Mouse (Mus musculus) embryonic stem cell, embryonic (primary cell): ENCODE data around the gene Cux1.

Experiments
- CTCF ChIA-PET, 4 experiments: fragments of 300-600 bp in 2 of 4; fragments of 350-600 bp in 2 of 4; sonication (Branson Sonifier 250); formaldehyde crosslinking; loops; one replicate each; lab custom pipeline; 2022; ENCODE audit warnings: inconsistent platforms in 2 of 4; lab: Charles Lee
- POLR2A ChIA-PET, 4 experiments: fragments of 300-600 bp in 2 of 4; fragments of 350-600 bp in 2 of 4; sonication (Branson Sonifier 250); formaldehyde crosslinking; loops; one replicate each; lab custom pipeline; 2022; ENCODE audit warnings: antibody characterized with exemption in 4 of 4, inconsistent platforms in 1 of 4; lab: Charles Lee

Gene Cux1

DNA sequence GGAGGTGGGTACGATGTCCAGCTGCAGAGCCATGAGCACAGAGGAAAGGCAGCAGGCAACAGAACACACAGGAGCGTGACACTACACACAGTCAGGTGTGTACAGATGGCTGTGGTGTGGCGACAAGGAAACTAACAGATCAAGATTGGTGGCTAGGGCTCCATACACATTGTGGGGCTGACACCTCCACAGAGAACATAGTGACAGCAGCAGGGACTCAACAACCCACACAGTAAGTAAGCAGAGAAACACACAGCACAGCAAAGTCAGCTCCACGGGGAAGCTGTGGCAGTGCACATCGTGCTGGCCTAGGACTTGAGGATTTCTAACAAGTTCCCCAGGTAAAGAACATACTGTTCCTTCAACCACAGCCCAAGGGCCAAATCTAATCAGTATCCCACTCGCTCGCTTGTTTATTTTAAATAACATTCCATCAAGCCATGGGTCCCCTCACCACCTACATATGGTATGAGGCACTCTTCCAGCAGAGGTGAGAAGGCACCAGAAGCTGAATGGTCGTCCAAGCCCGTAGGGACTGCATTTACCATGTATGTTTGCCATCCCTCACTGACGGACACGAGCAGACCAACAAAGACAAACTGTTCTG is 108.3 kb downstream of the Cux1 start:
- ChIA-PET CTCF (no interaction called here), POLR2A (no interaction called here)

DNA sequence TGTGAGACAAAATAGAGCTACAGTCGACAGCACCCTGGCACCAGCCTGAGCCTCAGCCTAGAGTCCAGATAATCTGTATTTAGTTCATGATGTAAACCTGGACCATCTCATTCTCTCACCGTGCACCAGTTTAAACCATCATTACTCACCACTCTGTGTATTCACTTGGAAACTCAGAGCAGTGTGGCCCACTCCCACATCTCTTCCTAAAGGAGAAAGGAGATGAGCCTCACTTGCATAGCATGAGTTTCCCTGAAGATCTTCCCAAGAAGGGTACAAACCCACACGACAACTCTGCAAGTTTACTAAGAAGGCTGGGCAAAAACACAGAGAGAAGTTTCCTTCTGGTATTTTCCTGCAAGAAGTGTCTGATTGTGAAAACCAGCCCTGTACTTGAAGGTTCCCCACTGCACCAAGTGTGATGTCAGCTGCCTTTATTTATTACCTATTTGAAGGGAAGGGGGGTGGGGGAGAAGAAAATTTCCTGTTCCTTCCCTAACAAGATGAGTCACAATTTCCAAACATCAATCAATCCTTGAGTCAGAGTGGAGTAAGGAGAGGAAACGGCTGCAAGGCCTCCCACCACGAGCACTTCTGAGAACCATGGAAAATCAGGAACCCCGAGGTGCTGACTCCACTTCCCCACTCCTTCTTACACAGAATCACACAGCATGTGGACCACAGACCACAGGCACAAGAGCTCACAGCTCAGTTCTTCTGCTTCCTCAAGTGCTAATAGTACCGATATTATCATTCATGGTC is 109.0 kb downstream of the Cux1 start:
- ChIA-PET CTCF (no interaction called here), POLR2A (interaction anchor here in 1 of 4 experiments (1.3 kb wide), 2 partner anchors 11 to 34 kb away, joined by 3 to 5 read pairs; no protein-coding TSS in a partner anchor)

DNA sequence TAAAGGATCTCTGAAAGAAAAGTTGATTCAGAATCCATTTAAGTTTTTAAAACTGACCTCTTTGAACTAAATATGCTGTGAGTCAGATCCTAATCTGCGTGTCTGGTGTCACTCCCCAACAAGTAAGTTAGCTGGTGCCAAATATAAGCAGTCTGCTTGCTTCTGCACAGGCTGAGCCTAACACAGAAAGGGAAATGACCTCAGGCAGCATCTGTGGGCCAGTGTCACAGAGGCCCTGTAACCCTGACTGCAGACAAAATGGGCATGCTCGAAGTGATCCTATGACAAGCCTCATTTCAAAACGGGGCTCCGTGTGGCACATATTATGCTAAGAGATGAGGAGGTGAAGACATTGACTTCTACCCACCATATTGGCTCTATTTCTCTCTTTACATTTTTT is 110.9 kb downstream of the Cux1 start:
- CTCF ChIA-PET, result no interaction called here
- POLR2A ChIA-PET, result no interaction called here

DNA sequence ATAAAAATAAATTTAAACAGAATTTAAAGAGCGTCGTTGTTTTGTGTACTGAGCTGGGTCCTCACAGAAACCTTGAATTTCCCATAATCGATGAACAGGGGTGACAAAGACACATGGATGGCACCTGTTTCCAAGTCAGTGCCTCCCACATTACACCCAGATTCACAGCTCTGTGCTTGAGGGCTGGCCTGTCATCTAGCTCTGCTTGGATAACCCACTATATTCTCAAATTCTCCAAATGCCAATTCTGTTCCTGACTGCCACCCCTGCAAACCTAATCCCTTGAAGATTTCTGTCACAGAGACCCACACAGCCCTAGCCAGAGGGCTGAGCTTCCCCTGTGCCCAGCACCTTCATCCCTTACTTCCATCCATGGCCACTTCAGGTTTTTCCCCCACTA is 114.6 kb downstream of the Cux1 start:
- CTCF ChIA-PET, result interaction anchor here in 1 of 4 experiments (0.6 kb wide), 3 partner anchors 25 to 1278 kb away, joined by 4 to 8 read pairs (median 5); no protein-coding TSS in a partner anchor

DNA sequence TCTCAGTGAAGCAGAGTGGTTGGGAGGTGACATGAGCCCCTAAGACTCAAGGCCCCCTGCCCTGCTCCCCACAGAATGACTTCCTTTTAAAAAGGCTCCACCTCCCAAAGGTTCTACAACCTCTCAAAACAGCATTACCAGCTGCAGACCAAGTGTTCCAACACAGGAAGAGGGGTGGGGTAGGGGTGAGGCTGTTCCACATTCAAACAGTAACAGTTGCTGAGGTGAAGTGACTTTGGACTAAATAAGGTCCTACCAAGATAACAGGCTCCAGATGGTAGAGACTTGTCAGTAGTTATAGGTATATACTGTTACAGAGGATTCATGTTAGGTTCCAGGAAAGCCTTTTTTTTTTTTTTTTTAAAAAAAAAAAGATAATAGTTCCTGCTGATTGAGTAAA is 117.5 kb downstream of the Cux1 start:
- ChIA-PET POLR2A (interaction anchor here in 2 of 4 experiments (0.5 to 1.2 kb wide), 4 partner anchors 31 to 310 kb away, joined by 3 to 4 read pairs (median 3); no protein-coding TSS in a partner anchor), CTCF (no interaction called here)

More for the DNA sequence above, 114.6 kb downstream of the Cux1 start:
- POLR2A ChIA-PET, result interaction anchor here in 3 of 4 experiments (0.7 to 1.2 kb wide), 4 partner anchors 12 to 48 kb away, joined by 3 to 4 read pairs (median 3); no protein-coding TSS in a partner anchor

DNA sequence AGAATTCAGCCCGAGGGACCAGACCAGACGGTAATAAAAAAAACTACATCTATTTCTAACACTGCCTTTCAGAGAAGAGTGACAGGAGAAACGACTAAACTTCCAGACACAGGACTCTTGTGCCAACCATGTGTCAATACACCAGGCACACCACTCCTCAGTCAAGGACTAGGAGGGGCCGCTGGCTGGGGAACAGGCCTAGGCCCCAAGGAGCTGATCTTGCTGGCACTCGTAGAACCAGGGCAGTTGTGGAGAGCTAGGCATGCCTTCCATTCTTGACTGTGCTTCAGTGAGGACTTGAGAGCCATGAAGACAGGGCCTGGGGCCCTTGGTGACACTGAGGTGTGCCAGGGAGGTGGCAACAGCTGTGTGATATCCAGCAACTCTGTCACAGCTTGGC is 121.3 kb downstream of the Cux1 start:
- ChIA-PET POLR2A (interaction anchor here in 1 of 4 experiments (1.6 kb wide), 1 partner anchor 11 kb away, joined by 3 read pairs; no protein-coding TSS in a partner anchor), CTCF (interaction anchor here in 1 of 4 experiments (0.5 kb wide), 1 partner anchor 841 kb away, joined by 3 read pairs; no protein-coding TSS in a partner anchor)

DNA sequence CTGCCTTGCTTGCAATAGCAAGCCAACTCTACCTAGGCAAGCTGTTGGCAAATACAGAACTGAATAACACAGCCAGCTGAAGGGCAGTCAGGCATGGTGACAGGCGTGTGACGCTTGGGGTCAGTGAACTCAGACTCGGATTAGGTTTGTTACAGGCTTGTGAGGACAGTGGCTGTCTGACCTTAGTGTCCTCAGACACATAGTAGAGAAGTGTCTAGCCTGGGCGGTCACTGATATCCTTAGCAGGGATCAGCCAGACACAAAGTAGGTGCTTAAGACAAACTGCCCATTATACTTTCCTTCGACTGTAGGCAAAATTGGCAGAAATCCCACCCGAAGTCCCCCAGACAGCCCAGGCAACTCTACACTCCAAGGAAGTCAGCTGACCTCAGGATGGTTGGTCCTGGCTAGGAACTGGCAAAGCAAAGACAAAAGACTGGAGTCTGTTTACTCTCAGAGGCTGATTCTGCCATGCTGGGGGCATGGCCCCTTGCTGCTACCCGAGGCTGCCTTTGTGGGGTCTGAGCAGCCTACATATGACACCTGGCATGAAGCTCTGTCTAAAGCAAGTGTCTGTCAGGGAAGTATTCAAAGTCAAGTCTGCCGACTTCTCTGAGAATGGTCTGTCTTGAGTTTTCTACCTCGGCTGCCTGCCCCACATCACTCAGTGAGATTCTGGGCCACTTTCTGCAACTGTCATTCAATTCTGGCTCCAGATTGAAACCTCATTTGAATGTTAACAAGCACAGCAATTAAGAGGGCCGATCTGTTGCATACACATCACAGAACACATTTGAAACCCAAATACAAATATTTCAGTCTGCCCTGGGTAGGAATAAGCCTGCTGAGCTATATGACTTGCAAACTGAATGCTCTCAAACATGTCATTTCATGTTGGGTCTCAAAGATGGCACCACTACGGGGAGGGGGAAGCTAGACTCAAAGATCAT is 124.8 kb downstream of the Cux1 start:
- CTCF ChIA-PET, result no interaction called here
- POLR2A ChIA-PET, result interaction anchor here in 2 of 4 experiments (0.5 to 1.2 kb wide), 3 partner anchors 9 to 183 kb away, joined by 3 to 5 read pairs (median 3); no protein-coding TSS in a partner anchor

DNA sequence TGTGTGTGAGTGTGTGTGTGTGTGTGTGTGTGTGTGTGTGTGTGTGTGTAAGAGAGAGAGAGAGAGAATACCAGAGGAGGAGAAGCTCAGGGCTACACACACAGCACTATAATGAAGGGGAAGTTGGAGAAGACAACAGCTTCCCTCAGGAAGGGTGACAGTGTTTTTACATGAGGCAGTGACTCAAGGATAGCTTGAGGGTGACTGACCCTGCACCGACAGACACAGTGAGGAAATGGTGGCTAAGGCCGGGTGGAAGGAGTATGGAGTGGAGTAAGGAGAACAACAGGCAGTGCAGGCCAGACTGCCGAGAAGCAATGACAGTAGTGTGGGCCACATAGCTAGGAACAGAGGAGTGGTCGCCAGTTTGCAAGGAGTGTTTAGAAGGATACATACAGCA is 137.6 kb downstream of the Cux1 start:
- ChIA-PET CTCF (interaction anchor here in 2 of 4 experiments (0.6 kb wide), 2 partner anchors 9 to 1779 kb away, joined by 5 to 11 read pairs; no protein-coding TSS in a partner anchor), POLR2A (interaction anchor here in 1 of 4 experiments (0.7 kb wide), 1 partner anchor 62 kb away, joined by 4 read pairs; no protein-coding TSS in a partner anchor)

DNA sequence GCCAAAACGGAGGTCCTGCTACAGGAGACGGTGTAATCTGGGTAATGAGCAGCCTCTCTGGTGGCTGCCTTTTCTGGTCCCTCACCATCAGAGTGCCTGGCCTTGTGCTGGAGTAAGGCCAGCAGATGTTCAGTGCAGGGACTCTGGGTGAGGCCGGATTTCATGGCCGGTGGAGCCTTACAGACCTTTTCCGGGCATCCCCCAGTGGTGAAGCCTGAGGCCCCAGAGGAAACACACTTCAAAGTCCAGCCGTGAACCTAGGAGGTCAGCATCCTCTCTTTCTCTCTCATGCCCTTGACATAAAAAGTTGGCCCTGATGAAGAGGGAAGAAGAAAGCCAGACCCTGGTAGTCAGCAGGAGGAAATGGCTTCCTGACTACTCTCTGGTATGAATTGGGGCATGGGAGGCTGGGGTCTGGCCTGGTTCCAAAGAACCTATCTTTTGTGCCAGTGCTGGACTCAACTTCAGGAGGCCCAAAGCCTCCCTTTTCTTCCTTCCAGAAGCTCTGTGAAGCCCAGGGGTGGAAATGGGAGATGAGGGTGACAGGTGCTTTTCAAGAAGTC is 138.7 kb downstream of the Cux1 start:
- ChIA-PET POLR2A (no interaction called here), CTCF (no interaction called here)

DNA sequence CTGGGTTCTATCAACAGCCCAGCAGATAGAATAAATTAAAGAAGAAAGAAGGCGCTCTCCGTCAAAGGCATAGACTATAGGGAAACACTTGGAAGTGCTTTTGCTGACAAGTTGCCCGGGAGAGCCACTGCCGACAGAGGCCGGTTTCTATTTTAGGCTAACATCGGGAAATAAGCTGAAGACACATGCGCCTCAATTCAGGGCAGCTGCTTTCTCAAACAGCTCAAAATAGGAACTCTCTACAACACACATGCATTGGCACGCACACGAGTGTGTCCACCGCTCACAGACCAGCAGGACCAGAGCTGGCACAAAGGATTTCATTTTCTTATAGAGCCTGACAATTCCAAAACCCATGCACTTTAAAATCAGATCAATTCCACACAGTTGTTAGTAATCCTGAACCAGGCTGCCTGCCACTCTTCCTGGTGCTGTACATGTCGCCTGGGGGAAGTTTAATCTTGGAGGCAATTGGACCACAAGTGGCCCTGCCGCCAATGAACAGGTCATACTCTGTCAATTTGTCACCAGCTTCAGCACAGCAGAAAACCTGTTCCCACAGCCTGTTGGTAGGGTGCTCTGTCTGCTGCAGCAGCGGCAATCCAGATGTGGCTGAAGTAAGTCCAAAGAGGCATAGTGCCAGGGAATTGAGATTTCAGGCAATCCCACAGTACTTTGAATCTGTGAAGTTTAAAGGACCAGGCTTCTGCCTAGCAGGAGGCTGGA is 139.4 kb downstream of the Cux1 start:
- ChIA-PET CTCF (interaction anchor here in 1 of 4 experiments (0.6 kb wide), 1 partner anchor 25 kb away, joined by 4 read pairs; no protein-coding TSS in a partner anchor), POLR2A (interaction anchor here in 2 of 4 experiments (0.5 to 1.7 kb wide), 3 partner anchors 13 to 1226 kb away, joined by 3 to 5 read pairs (median 3); no protein-coding TSS in a partner anchor)

DNA sequence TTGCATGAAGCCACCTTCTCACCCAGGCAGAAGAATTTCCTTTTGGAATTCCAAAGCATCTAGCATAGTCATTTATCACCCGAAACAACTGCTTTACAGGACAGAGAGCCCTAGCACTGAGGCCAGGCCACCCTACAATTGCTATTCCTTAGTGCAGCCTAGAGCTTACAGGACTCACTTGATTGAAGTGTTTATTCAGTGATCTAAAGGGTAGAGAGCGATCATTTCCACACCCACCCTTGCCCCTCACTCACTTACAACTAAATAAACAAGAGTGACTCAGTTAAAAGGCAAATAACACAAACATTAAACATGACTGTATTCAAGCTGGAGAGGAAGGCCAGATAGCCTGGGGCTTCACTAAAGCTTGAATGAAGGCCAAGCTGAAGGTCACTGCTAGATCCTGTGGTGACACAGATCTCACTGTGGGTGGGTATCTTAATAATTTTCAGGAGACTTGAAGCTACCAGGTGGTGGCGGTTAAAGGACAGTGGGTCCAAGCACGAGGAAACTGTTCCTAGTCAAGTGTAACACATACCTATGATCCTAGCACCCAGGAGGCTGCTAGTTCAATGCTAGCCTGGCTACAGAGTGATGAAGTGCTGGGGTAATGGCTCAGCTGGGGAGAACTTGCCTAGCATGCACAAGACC is 140.0 kb downstream of the Cux1 start:
- POLR2A ChIA-PET, result interaction anchor here in 2 of 4 experiments (0.5 to 1.7 kb wide), 3 partner anchors 12 to 1225 kb away, joined by 3 to 5 read pairs (median 3); no protein-coding TSS in a partner anchor
- CTCF ChIA-PET, result no interaction called here

DNA sequence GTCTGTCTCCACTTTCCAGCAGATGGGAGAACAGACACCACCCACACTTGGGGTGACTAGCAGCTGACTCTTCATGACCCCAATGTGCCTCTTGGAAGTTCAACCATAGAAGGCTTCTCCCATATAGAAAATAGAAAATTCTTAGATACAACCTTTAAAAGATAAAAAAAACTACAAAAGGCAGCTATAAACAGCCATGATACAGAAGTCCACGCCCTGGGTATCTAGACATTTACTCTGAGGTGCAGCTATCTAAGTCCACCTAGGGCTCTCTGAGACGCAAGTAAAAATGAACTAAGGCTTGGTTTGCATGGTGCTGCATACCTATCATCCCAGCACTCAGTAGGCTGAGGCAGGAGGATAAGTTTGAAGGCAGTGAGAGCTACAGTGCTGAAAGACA is 144.3 kb downstream of the Cux1 start:
- ChIA-PET CTCF (no interaction called here), POLR2A (interaction anchor here in 3 of 4 experiments (0.6 to 1.1 kb wide), 3 partner anchors 9 to 27 kb away, joined by 3 to 5 read pairs (median 4); no protein-coding TSS in a partner anchor)

DNA sequence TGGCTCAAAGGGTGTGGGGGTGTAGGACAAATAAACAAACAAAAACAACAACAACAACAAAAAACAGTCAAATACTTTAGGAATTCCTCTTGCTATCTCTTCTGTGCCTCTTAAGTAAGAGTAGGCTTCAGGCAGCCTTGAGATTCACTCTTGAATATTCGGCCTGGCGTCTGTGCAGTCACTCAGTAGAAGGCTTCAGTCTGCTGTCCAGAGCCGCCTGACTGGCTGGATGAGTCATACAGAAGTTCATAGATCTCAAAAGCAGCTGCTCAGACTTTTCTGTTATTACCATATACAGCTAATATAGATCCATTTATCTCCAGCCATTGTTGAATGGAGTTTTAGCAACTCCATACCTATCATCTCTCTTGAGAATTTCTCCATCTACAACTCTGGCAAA is 145.4 kb downstream of the Cux1 start:
- CTCF ChIA-PET, result interaction anchor here in 1 of 4 experiments (0.6 kb wide), 1 partner anchor 59 kb away, joined by 10 read pairs; no protein-coding TSS in a partner anchor
- POLR2A ChIA-PET, result no interaction called here

DNA sequence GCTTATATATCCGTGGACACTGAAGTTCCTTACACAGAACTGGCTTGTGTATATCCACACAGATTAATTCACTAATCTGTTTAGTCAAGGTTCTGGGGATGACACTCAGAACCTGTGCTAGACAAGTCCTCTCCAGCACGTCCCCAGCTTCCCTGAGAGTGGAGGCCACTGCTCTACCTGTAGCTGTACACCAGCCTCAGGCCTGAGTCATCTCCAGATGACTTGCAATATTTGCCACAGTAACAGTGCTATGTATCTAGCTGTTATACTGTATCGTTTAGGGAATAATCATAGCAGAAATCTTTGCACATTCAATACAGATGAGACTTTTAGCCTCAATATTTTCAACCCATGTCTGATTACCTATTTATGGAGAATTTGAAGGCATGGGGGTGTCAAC is 146.0 kb downstream of the Cux1 start:
- ChIA-PET POLR2A (interaction anchor here in 1 of 4 experiments (1.1 to 1.2 kb wide), 2 partner anchors 21 to 532 kb away, joined by 3 to 4 read pairs; partner anchors contain the start of gene Fis1), CTCF (interaction anchor here in 2 of 4 experiments (0.5 to 0.6 kb wide), 2 partner anchors 59 to 247 kb away, joined by 10 to 12 read pairs; no protein-coding TSS in a partner anchor)

DNA sequence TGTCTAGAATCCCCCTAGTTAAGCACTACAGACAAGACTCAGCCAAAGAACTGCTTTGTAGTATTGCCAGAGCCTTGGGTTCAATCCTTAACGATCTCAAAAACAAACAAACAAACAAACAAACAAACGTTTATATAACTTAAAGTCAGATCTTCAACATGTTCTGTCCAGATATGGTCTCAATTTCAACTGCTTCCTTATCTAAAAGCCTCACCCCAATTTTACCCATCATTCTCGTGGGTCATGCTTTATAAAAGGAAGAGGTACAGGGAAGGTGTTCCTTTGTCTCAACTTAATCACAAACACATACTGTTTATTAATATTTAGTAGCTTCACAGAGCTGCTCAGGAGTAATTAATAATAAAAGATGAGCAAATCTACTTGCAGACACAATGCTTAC is 146.9 kb downstream of the Cux1 start:
- ChIA-PET CTCF (interaction anchor here in 1 of 4 experiments (0.6 to 0.9 kb wide), 2 partner anchors 70 to 110 kb away, joined by 3 to 6 read pairs; no protein-coding TSS in a partner anchor), POLR2A (interaction anchor here in 2 of 4 experiments (0.6 to 1.2 kb wide), 3 partner anchors 22 to 1291 kb away, joined by 3 to 5 read pairs (median 4); partner anchors contain the start of gene Fis1 (in 1 of the 2))

DNA sequence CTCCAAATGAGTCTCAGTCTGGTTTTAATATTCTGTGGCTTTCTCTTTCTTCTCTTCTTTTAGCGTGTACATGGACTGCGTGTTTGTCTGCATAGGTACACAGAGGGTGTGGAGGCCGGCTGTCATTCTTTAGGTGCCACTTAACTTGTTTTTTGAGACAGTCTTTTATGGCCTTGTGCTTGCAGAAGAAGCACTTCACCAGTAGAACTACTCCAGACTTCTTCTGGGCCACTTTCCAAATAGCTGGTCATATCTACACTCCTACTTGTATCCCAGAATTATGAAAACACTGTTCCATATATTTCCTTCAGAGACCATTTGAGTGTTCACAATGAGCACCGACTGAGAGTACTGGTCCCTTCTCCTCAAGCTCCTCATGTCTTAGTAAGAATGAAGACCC is 149.4 kb downstream of the Cux1 start:
- POLR2A ChIA-PET, result no interaction called here
- CTCF ChIA-PET, result no interaction called here
